Mouse (Mus musculus): ENCODE data around the gene Ppp3r2.
A peak's percentile ranks its signal among the peaks of the same experiment; 100 is the strongest.

The Ppp3r2 gene

GRCm38 (mm10) chr4:49681812-49682211, at the start of gene Ppp3r2:
TSS of gene Ppp3r2 (minus strand) at chr4:49682024.
- no peak for DNase-seq

- no peak for DNase-seq
Observed at GRCm38 (mm10) chr4:49729326-49729725, 47.5 kb upstream of the Ppp3r2 start.

GRCm38 (mm10) chr4:49723908-49724307, 42.1 kb upstream of the Ppp3r2 start:
- DNase-seq, result no peak

GRCm38 (mm10) chr4:49691405-49692194, 9.8 kb upstream of the Ppp3r2 start:
- no peak for DNase-seq

- peak; percentile 38 for DNase-seq
Observed at GRCm38 (mm10) chr4:49688594-49689288, 6.9 kb upstream of the Ppp3r2 start.

GRCm38 (mm10) chr4:49680171-49680875, 1.5 kb downstream of the Ppp3r2 start:
- no peak for DNase-seq

GRCm38 (mm10) chr4:49676790-49677189, 5.0 kb downstream of the Ppp3r2 start:
- DNase-seq, result no peak

GRCm38 (mm10) chr4:49676071-49676470, 5.8 kb downstream of the Ppp3r2 start:
- DNase-seq, result no peak

GRCm38 (mm10) chr4:49664850-49665249, 17.0 kb downstream of the Ppp3r2 start:
- no peak for DNase-seq

- no peak for DNase-seq
Observed at GRCm38 (mm10) chr4:49662231-49662630, 19.6 kb downstream of the Ppp3r2 start.

GRCm38 (mm10) chr4:49661664-49662063, 20.2 kb downstream of the Ppp3r2 start:
- no peak for DNase-seq

- DNase-seq, result no peak
Observed at GRCm38 (mm10) chr4:49659421-49659820, 22.4 kb downstream of the Ppp3r2 start.

- no peak for DNase-seq
Observed at GRCm38 (mm10) chr4:49639913-49640312, 41.9 kb downstream of the Ppp3r2 start.

GRCm38 (mm10) chr4:49637821-49638220, 44.0 kb downstream of the Ppp3r2 start:
- DNase-seq, result no peak

GRCm38 (mm10) chr4:49632139-49632481, 49.7 kb downstream of the Ppp3r2 start:
- no peak for DNase-seq

- peak; percentile 96 for DNase-seq
Observed at GRCm38 (mm10) chr4:49631319-49632138, 50.3 kb downstream of the Ppp3r2 start, which contains the start of gene Rnf20. TSS of gene Rnf20 (plus strand) at chr4:49632006.

- DNase-seq, result no peak
Observed at GRCm38 (mm10) chr4:49628941-49629340, 52.9 kb downstream of the Ppp3r2 start.
